Mouse (Mus musculus) kidney, adult 9 months (tissue): ENCODE data around the gene BC025920.

Experiments used
- DNase-seq: peaks from one replicate; pipeline ENCODE4 v3.0.0; 2022

BC025920 gene

GRCm38 (mm10) chr10:81644162-81644561 is 38.1 kb downstream of the BC025920 start:
- no peak for DNase-seq

- no peak for DNase-seq
Measured at GRCm38 (mm10) chr10:81644716-81645115, 38.6 kb downstream of the BC025920 start.

DNA sequence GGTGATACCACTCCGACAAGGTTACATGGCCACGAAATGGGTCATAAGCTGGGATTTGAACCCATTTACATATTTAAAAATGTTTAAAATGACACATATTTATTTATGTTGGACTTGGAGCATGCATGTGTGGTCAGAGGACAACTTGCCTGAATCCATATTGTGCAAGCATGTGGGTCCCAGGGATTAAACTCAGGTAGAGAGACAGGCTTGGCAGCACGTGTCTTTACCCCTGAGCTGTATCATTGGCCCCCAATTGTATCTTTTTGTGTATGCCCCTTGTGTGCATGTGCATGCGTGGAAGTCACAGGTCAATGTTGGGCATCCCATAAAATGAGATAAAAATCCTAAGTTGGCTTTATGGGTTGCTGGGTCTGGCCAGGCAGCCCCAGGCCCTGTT is 39.3 kb downstream of the BC025920 start:
- no peak for DNase-seq

DNA sequence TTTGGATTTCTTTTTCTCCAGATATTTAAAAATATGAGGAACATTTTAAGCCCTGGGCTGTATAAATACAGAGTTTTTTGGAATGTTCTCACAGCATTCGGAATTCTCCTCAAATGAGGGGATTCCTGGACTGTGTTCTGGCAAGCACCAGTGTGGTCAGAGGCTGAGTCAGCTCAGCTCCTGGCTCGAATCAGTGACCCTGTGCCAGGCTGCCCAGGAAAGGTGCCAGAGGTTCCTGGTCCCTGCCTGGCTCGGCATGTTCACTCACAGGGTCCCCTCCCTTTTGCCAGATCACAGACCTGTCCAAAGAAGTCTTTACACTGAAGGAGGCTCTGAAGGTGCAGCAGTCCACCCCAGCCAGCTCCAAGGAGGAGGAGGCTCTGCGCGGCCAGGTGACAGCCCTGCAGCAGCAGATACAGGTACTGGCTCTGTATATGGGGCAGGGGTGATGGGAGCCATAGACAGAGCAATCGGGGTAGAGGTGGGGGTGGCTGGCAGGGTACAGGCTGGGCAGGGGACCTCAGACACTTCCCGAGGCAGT is 40.0 kb downstream of the BC025920 start:
- DNase-seq: peak; percentile 37

DNA sequence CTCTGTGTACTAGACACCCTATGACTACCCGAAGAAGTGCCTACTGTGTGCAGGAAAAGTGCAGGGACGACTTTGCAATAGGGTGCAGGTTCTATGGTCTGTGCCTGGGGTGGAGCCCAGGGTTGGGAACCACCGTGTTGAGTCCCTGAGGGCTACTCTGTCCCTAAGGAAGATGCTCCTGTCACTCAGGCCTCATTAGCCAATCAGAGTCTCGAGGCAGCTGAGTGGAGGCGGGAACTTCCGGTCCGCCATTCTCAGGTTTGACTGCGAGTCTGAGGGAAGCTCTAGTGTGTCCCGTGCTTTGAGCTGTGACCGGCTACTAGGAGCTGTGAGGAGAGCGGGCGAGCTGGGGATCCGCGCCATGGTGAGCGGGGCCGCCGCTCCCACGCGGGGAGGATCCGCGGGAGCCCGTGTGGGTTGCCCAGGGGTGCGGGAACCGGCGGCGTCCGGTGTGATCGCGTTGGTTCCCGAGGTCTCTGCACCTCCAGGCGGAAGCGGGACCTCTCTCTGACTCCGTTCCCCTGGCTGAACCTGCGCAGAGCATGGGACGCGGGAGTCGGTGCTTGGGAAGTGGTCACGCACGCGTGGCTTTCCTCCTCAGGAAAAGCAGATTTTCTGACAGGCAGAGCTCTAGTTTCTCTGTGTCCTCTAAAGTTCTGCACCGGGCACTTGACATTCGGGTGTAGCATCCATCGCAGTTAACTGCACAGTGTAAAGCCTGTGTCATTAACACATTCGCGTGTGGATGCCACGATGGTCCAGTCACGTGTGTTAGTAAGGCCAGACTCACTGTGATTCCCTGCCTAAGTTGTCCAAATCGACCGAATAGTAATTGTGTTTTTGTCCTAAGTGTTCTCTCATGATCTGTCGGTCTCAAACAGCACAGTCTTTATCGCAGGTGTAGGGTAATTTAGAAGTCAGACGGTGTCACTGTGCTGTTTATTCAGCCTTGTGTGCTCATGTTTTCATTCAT is 43.0 kb downstream of the BC025920 start, which contains the start of gene Gm10778:
Gm10778 (plus strand) TSS at position 257 of the 973 bp plus-strand sequence.
- DNase-seq: peak; percentile 93

- peak; percentile 0 for DNase-seq
Measured at GRCm38 (mm10) chr10:81655178-81655577, 49.1 kb downstream of the BC025920 start.

DNA sequence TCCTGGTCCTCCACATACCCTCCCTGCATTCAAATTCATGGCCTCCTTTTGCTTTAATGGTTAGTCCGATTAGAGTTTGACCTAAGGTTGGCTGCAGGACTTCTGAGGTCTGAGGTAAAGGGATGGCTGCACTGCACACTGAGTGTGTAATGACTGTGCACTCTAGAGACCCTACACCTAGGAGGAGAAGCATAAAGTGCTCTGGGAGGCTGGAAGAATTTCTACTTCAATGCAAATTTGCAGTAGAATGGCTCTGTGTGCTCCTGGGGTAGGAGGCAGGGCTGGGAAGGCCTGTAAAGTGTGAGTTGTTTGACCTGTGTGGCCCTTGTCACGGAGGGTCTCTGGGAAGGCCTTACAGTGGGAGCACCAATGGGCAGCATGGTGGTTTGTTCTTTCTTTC is 50.1 kb downstream of the BC025920 start:
- peak; percentile 0 for DNase-seq
